Mouse (Mus musculus) lung, embryonic 14.5 days (tissue): ENCODE data around the gene Actr2. TPM values are rescaled to one million over a fixed set of nuclear protein-coding genes. Genes with fewer than 3 reads are reported as not detected.

Experiments used
- ATAC-seq: fragments of 200-750 bp; cut with Nextera tagmentation; 2 replicates; pipeline ENCODE4 v1.8.0; 2017; ENCODE audit warnings: mild to moderate bottlenecking, moderate TSS enrichment, moderate library complexity; ENCODE audit not compliant: insufficient read depth
- DNase-seq: peaks from one replicate; pipeline ENCODE4 v3.0.0-alpha.2; 2015
- H3K27ac ChIP-seq: fragments of 300-500 bp; sonication (generic); 2 replicates; pipeline ENCODE4 v1.5.1; 2014; ENCODE audit warnings: low read depth, mild to moderate bottlenecking, moderate library complexity
- H3K27me3 ChIP-seq: fragments of 300-500 bp; sonication (generic); 2 replicates; pipeline ENCODE4 v1.6.1; 2014; ENCODE audit warnings: low read length, control low read depth; ENCODE audit not compliant: insufficient read depth
- H3K36me3 ChIP-seq: fragments of 300-500 bp; sonication (generic); 2 replicates; pipeline ENCODE4 v1.6.1; 2014; ENCODE audit warnings: control low read depth; ENCODE audit not compliant: insufficient read depth
- H3K4me1 ChIP-seq: fragments of 300-500 bp; sonication (generic); 2 replicates; pipeline ENCODE4 v1.6.1; 2014; ENCODE audit warnings: antibody characterized with exemption, control low read depth; ENCODE audit not compliant: insufficient read depth
- H3K4me2 ChIP-seq: fragments of 300-500 bp; sonication (generic); 2 replicates; pipeline ENCODE4 v1.6.1; 2014; ENCODE audit warnings: mild to moderate bottlenecking
- H3K4me3 ChIP-seq: fragments of 300-500 bp; sonication (generic); 2 replicates; pipeline ENCODE4 v1.5.1; 2014; ENCODE audit warnings: low read depth, low read length
- H3K9ac ChIP-seq: fragments of 300-500 bp; sonication (generic); 2 replicates; pipeline ENCODE4 v1.6.1; 2014
- H3K9me3 ChIP-seq: fragments of 300-500 bp; sonication (generic); 2 replicates; pipeline ENCODE4 v1.6.1; 2016; ENCODE audit warnings: low read depth, low read length, control low read depth
- CTCF ChIP-seq: IDR thresholded peaks from 2 replicates; pipeline ENCODE4 v1.5.1; 2016; ENCODE audit warnings: antibody characterized with exemption, low read depth
- WGBS: fragments of 180-500 bp; shearing (Covaris S2); extraction: QIAGEN DNeasy Blood & Tissue Kit; methylation state at CpG from one replicate; pipeline ENCODE4 v1.1.7; 2014; 5-methylcytosine and 5-hydroxymethylcytosine counted together
- polyA plus RNA-seq: library from polyadenylated mRNA; unstranded; fragments of >200 nt; fragmentation: Nextera tagmentation; extraction: Ambion mirVana; gene quantifications from 2 replicates; pipeline ENCODE4 v1.2.1, GENCODE M21; 2014

Gene Actr2
- polyA plus RNA-seq, 1 experiment from 2014 or later, result 65.9 TPM

DNA sequence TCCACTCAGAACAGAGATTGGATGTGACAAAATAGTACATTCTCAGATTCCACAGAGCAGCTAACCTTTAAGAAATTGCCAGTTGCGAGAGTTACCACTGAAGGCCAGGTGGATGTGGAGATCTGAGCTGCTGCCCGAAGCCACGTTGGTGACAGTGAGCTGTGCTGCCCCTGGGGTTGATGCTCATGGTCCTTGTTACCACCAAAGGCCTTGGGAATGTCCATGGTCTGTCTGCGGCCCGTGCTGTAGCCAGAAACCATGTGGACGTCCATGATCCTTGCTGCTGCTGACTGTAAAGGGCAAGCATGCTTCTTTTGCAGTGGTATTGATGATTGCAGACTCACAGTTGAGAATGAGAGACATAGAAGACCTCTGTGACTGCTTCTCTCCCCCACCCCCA, 84.3 kb downstream of the Actr2 start:
- Histone ChIP-seq H3K36me3 (no peaks in the 10 kb centered on the region), H3K9me3 (no peaks in the 10 kb centered on the region), H3K27me3 (no peaks in the 10 kb centered on the region), H3K4me3 (no peak overlapping the region), H3K4me2 (no peak overlapping the region), H3K27ac (no peak overlapping the region), H3K4me1 (no peaks in the 10 kb centered on the region), H3K9ac (no peak overlapping the region)
- 87% methylated on average over 6 of the region's 6 CpGs for WGBS
- ATAC-seq (no peak), DNase-seq (no peak)
- no peak for TF ChIP-seq CTCF

GRCm38 (mm10) chr11:20027719-20028118, 85.0 kb downstream of the Actr2 start:
- H3K4me1 ChIP-seq, result no peaks in the 10 kb centered on the region
- no peaks in the 10 kb centered on the region for H3K27me3 ChIP-seq
- no peak overlapping the region for H3K4me2 ChIP-seq
- WGBS, result 67% methylated on average over 9 of the region's 9 CpGs
- ATAC-seq, result no peak
- DNase-seq, result no peak
- no peak overlapping the region for H3K9ac ChIP-seq
- H3K9me3 ChIP-seq, result no peaks in the 10 kb centered on the region
- no peak for TF ChIP-seq CTCF
- no peak overlapping the region for H3K4me3 ChIP-seq
- H3K27ac ChIP-seq, result no peak overlapping the region
- no peaks in the 10 kb centered on the region for H3K36me3 ChIP-seq

- no peak for TF ChIP-seq CTCF
- Histone ChIP-seq H3K27ac (no peak overlapping the region), H3K36me3 (peaks cover 11% of the 10 kb centered on the region), H3K27me3 (no peaks in the 10 kb centered on the region), H3K4me2 (no peak overlapping the region), H3K9me3 (peaks cover 8% of the 10 kb centered on the region), H3K4me1 (no peaks in the 10 kb centered on the region), H3K9ac (no peak overlapping the region), H3K4me3 (no peak overlapping the region)
- DNase-seq (no peak), ATAC-seq (no peak)
- 47% methylated on average over 11 of the region's 11 CpGs for WGBS
These were observed 86.8 kb downstream of the Actr2 start for GRCm38 (mm10) chr11:20025899-20026298.

- Histone ChIP-seq H3K36me3 (peaks cover 40% of the 10 kb centered on the region), H3K4me2 (no peak overlapping the region), H3K4me1 (no peaks in the 10 kb centered on the region), H3K9me3 (peaks cover 30% of the 10 kb centered on the region), H3K27ac (no peak overlapping the region), H3K9ac (no peak overlapping the region), H3K27me3 (no peaks in the 10 kb centered on the region), H3K4me3 (no peak overlapping the region)
- WGBS, result 91% methylated on average over 14 of the region's 14 CpGs
- ATAC-seq (no peak), DNase-seq (no peak)
- TF ChIP-seq CTCF, result no peak
These were observed 89.7 kb downstream of the Actr2 start for GRCm38 (mm10) chr11:20022911-20023482.

GRCm38 (mm10) chr11:20022462-20022861, 90.3 kb downstream of the Actr2 start:
- no peak overlapping the region for H3K4me2 ChIP-seq
- H3K4me1 ChIP-seq, result no peaks in the 10 kb centered on the region
- peaks cover 30% of the 10 kb centered on the region for H3K9me3 ChIP-seq
- no peak overlapping the region for H3K27ac ChIP-seq
- DNase-seq (no peak), ATAC-seq (no peak)
- no peak overlapping the region for H3K9ac ChIP-seq
- no peak overlapping the region for H3K4me3 ChIP-seq
- H3K36me3 ChIP-seq, result peaks cover 46% of the 10 kb centered on the region
- TF ChIP-seq CTCF, result no peak
- H3K27me3 ChIP-seq, result no peaks in the 10 kb centered on the region
- 82% methylated on average over 2 of the region's 2 CpGs for WGBS

- Histone ChIP-seq H3K36me3 (peaks cover 52% of the 10 kb centered on the region), H3K4me2 (no peak overlapping the region), H3K9me3 (peaks cover 30% of the 10 kb centered on the region)
These were observed 92.0 kb downstream of the Actr2 start for GRCm38 (mm10) chr11:20020720-20021119.

GRCm38 (mm10) chr11:20018905-20019304, 93.8 kb downstream of the Actr2 start:
- DNase-seq (no peak), ATAC-seq (no peak)
- Histone ChIP-seq H3K27me3 (no peaks in the 10 kb centered on the region), H3K4me1 (no peaks in the 10 kb centered on the region), H3K4me3 (no peak overlapping the region), H3K4me2 (no peak overlapping the region), H3K9ac (no peak overlapping the region), H3K9me3 (peaks cover 30% of the 10 kb centered on the region), H3K27ac (no peak overlapping the region), H3K36me3 (peaks cover 56% of the 10 kb centered on the region)
- no peak for TF ChIP-seq CTCF
- 96% methylated on average over 2 of the region's 2 CpGs for WGBS

More at GRCm38 (mm10) chr11:20020720-20021119, 92.0 kb downstream of the Actr2 start:
- ATAC-seq (no peak), DNase-seq (no peak)
- H3K27me3 ChIP-seq, result no peaks in the 10 kb centered on the region
- no peak overlapping the region for H3K9ac ChIP-seq
- WGBS, result 97% methylated on average over 35 of the region's 35 CpGs
- H3K4me1 ChIP-seq, result no peaks in the 10 kb centered on the region
- H3K4me3 ChIP-seq, result no peak overlapping the region
- TF ChIP-seq CTCF, result no peak
- H3K27ac ChIP-seq, result no peak overlapping the region
